24 mouse cellular contexts compared by ENCODE assay signal in genomic region chr10:111603166-111603565, GRCm38 (mm10).
DNase-seq lines count a peak whose midpoint lies in the region; ATAC-seq and TF ChIP-seq lines count a peak whose summit lies in the region.
"Had no signal": no experiment of that assay in that cellular context is flagged by ENCODE, and none has a peak within 500 bp of the region (broad histone marks: within the 10 kb centered on the region; RNA-seq: fewer than 3 reads in every experiment).

No protein-coding gene starts in this region.

- TF ChIP-seq POLR2A in kidney, adult 2 months (IDR thresholded peaks at IDR 0.05; ENCODE audit: low read depth, low read length), result no peak

- no peaks in the 10 kb centered on the region for H3K27me3 ChIP-seq in kidney, adult 2 months (replicated peaks; ENCODE audit: control insufficient read depth, insufficient read depth, low read length)
- H3K27me3 ChIP-seq: CH12.LX; embryonic facial prominence, embryonic 12.5 days; forebrain, embryonic 13.5 days; forebrain, embryonic 15.5 days; Patski had no signal

- DNase-seq in 416B (ENCODE audit: low read depth), result peak; percentile 57
- DNase-seq in right cerebral cortex, postnatal 36 days (ENCODE audit: low spot score in 2 of 2), result no peak
- DNase-seq in kidney, adult 2 months, result no peak
- DNase-seq: adrenal gland, adult 8-10 months; adrenal gland, postnatal 14 days; adrenal gland, postnatal 36 days; B cell, adult 2 months; cerebellum, adult 11-12 months; cerebellum, adult 2 months; cerebellum, adult 9-11 months; cerebellum, postnatal 14 days; cerebellum, postnatal 36 days; forebrain, postnatal 0 days had no signal

- peak; percentile 37; the same call in 1 of the 2 replicates for ATAC-seq in common myeloid progenitor, adult 5-6 weeks (replicated peaks; ENCODE audit: low read depth, poor library complexity, severe bottlenecking)
- ATAC-seq in megakaryocyte-erythroid progenitor cell, adult 5-6 weeks (replicated peaks; ENCODE audit: low FRiP score, low TSS enrichment, poor library complexity, severe bottlenecking), result peak; percentile 42; the same call in 1 of the 2 replicates
- ATAC-seq: activated CD4-positive, CD25-positive, alpha-beta regulatory T cell, adult 4 months; CD4-positive, CD25-positive, alpha-beta regulatory T cell, adult 4 months; forebrain, embryonic 13.5 days; forebrain, embryonic 15.5 days; forebrain, postnatal 0 days; Patski had no signal

- WGBS in kidney, adult 2 months, result 86% methylated on average over 1 of the region's 1 CpGs

- TF ChIP-seq CTCF in kidney, adult 2 months (conservative IDR thresholded peaks at IDR 0.05; ENCODE audit: insufficient read depth, insufficient read length, low read depth, low read length), result no peak

- H3K4me1 ChIP-seq in kidney, adult 2 months (ENCODE audit: control insufficient read depth, insufficient read depth, low read length), result peaks cover 7% of the 10 kb centered on the region; the same call in 1 of the 2 replicates

- no peak overlapping the region for H3K4me3 ChIP-seq in kidney, adult 2 months (ENCODE audit: insufficient read depth, low read depth, low read length)
- H3K4me3 ChIP-seq: embryonic facial prominence, embryonic 10.5 days; embryonic facial prominence, embryonic 12.5 days; forebrain, embryonic 13.5 days; forebrain, embryonic 15.5 days had no signal

- H3K36me3 ChIP-seq in kidney, adult 2 months (ENCODE audit: control insufficient read depth, insufficient read depth, low read length), result no peaks in the 10 kb centered on the region
- H3K36me3 ChIP-seq: embryonic facial prominence, embryonic 10.5 days; embryonic facial prominence, embryonic 12.5 days; forebrain, embryonic 15.5 days; G1E had no signal

- H3K27ac ChIP-seq in kidney, adult 2 months (ENCODE audit: insufficient read depth, low read depth, low read length), result no peak overlapping the region
- H3K27ac ChIP-seq: embryonic facial prominence, embryonic 10.5 days; embryonic facial prominence, embryonic 12.5 days; forebrain, embryonic 13.5 days; forebrain, embryonic 15.5 days had no signal
